Mouse (Mus musculus) neural tube, embryonic 14.5 days (tissue): Measurements from ENCODE around the gene Avpr1b. TPM values are rescaled to one million over a fixed set of nuclear protein-coding genes. Genes with fewer than 3 reads are reported as not detected.

Experiments used
- ATAC-seq: fragments of 200-750 bp; cut with Nextera tagmentation; 2 replicates; pipeline ENCODE4 v1.8.0; 2017; ENCODE audit warnings: low read depth, mild to moderate bottlenecking, moderate TSS enrichment, moderate library complexity
- H3K27ac ChIP-seq: fragments of 300-500 bp; sonication (generic); 2 replicates; pipeline ENCODE4 v1.5.1; 2014; ENCODE audit warnings: low read depth, mild to moderate bottlenecking, control low read depth, low read length, moderate library complexity, mixed read lengths
- H3K27me3 ChIP-seq: fragments of 300-500 bp; sonication (generic); 2 replicates; pipeline ENCODE4 v1.6.1; 2014; ENCODE audit warnings: low read length; ENCODE audit not compliant: control insufficient read depth, insufficient read depth
- H3K36me3 ChIP-seq: fragments of 300-500 bp; sonication (generic); 2 replicates; pipeline ENCODE4 v1.6.1; 2014; ENCODE audit warnings: low read length, mixed read lengths; ENCODE audit not compliant: control insufficient read depth, insufficient read depth
- H3K4me1 ChIP-seq: fragments of 300-500 bp; sonication (generic); 2 replicates; pipeline ENCODE4 v1.6.1; 2014; ENCODE audit warnings: low read length; ENCODE audit not compliant: control insufficient read depth, insufficient read depth
- H3K4me2 ChIP-seq: fragments of 300-500 bp; sonication (generic); 2 replicates; pipeline ENCODE4 v1.6.1; 2014; ENCODE audit warnings: mild to moderate bottlenecking, low read depth, low read length, control low read depth
- H3K4me3 ChIP-seq: fragments of 300-500 bp; sonication (generic); 2 replicates; pipeline ENCODE4 v1.5.1; 2014; ENCODE audit warnings: low read depth, low read length, control low read depth, mixed read lengths
- H3K9ac ChIP-seq: fragments of 300-500 bp; sonication (generic); replicated peaks from 2 replicates; pipeline ENCODE4 v1.6.1; 2014; ENCODE audit warnings: low read depth, mild to moderate bottlenecking, control low read depth, low read length, mixed read lengths
- H3K9me3 ChIP-seq: fragments of 300-500 bp; sonication (generic); 2 replicates; pipeline ENCODE4 v1.6.1; 2016; ENCODE audit warnings: low read length; ENCODE audit not compliant: control insufficient read depth
- WGBS: fragments of 180-500 bp; shearing (Covaris S2); extraction: QIAGEN DNeasy Blood & Tissue Kit; methylation state at CpG from one replicate; pipeline ENCODE4 v1.1.7; 2014; 5-methylcytosine and 5-hydroxymethylcytosine counted together
- polyA plus RNA-seq: library from polyadenylated mRNA; unstranded; fragments of >200 nt; fragmentation: Nextera tagmentation; extraction: Ambion mirVana; gene quantifications from 2 replicates; pipeline ENCODE4 v1.2.1, GENCODE M21; 2014

The Avpr1b gene
- polyA plus RNA-seq, 1 experiment from 2014 or later = not detected

DNA sequence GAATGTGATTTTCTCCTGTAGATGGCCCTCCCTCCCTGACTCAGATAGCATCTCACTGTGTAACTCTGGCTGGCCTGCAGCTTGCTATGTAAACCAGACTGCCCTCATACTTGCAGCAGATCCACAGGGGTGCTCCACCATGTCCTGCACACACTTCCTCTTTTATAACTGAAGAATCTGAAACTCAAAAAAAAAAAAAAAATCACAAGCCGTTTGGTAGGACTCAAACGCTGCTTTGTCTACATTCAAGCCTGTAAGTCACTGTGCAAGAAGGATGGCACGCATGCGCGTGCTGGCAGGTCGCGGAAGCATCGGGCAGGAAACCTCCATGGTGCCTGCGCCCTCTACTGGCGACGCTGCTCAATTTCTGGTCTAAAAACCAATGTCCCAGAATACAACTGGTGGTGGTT, 58.9 kb downstream of the Avpr1b start:
- H3K9me3 ChIP-seq = no peaks in the 10 kb centered on the region
- H3K4me3 ChIP-seq = no peak overlapping the region
- peak overlapping the region; percentile 47 for H3K9ac ChIP-seq
- H3K27me3 ChIP-seq = no peaks in the 10 kb centered on the region
- H3K36me3 ChIP-seq = no peaks in the 10 kb centered on the region
- H3K4me2 ChIP-seq = peak overlapping the region; percentile 48
- H3K4me1 ChIP-seq = no peaks in the 10 kb centered on the region
- peak; percentile 95 for ATAC-seq
- under 1% methylated on average over 11 of the region's 11 CpGs for WGBS
- peak overlapping the region; percentile 85 for H3K27ac ChIP-seq

GRCm38 (mm10) chr1:131659512-131660085, 60.6 kb downstream of the Avpr1b start:
- Histone ChIP-seq H3K36me3 (no peaks in the 10 kb centered on the region), H3K9me3 (no peaks in the 10 kb centered on the region), H3K4me2 (no peak overlapping the region), H3K27me3 (no peaks in the 10 kb centered on the region), H3K4me3 (no peak overlapping the region), H3K27ac (no peak overlapping the region), H3K4me1 (no peaks in the 10 kb centered on the region), H3K9ac (no peak overlapping the region)
- 76% methylated on average over 5 of the region's 5 CpGs for WGBS
- no peak for ATAC-seq

GRCm38 (mm10) chr1:131660266-131660665, 61.2 kb downstream of the Avpr1b start:
- Histone ChIP-seq H3K9ac (no peak overlapping the region), H3K27me3 (no peaks in the 10 kb centered on the region), H3K9me3 (no peaks in the 10 kb centered on the region), H3K27ac (no peak overlapping the region), H3K4me2 (no peak overlapping the region), H3K36me3 (no peaks in the 10 kb centered on the region), H3K4me1 (no peaks in the 10 kb centered on the region), H3K4me3 (no peak overlapping the region)
- no peak for ATAC-seq
- WGBS = 90% methylated on average over 2 of the region's 2 CpGs

- ATAC-seq = no peak
These were observed 61.9 kb downstream of the Avpr1b start for GRCm38 (mm10) chr1:131660716-131661472.

More at GRCm38 (mm10) chr1:131660716-131661472, 61.9 kb downstream of the Avpr1b start:
- Histone ChIP-seq H3K9me3 (no peaks in the 10 kb centered on the region), H3K36me3 (no peaks in the 10 kb centered on the region), H3K4me2 (no peak overlapping the region), H3K4me3 (no peak overlapping the region), H3K27me3 (no peaks in the 10 kb centered on the region), H3K4me1 (no peaks in the 10 kb centered on the region), H3K27ac (no peak overlapping the region), H3K9ac (no peak overlapping the region)
- 85% methylated on average over 7 of the region's 7 CpGs for WGBS

Other genes with a start within 250 kb of the Avpr1b start
- gene Srgap2, start 71.9 kb upstream of the Avpr1b start, polyA plus RNA-seq = 38.6 and 55.6 TPM in 2 replicates
- gene Fam72a, start 71.3 kb upstream of the Avpr1b start, polyA plus RNA-seq = 0.48 and 1.1 TPM in 2 replicates
- gene Ctse, start 39.1 kb downstream of the Avpr1b start, polyA plus RNA-seq = not detected in 2 replicates
- gene Rab7b, start 89.5 kb downstream of the Avpr1b start, polyA plus RNA-seq = 0.48 and 1.0 TPM in 2 replicates
- gene Slc26a9, start 144.8 kb downstream of the Avpr1b start, polyA plus RNA-seq = 0.04 TPM in 1 of 2 replicates, not detected in the other
- gene Pm20d1, start 198.1 kb downstream of the Avpr1b start, polyA plus RNA-seq = 0.08 and 0.37 TPM in 2 replicates
- gene Slc41a1, start 228.3 kb downstream of the Avpr1b start, polyA plus RNA-seq = 7.8 and 15.7 TPM in 2 replicates